Mouse (Mus musculus) left cerebral cortex, postnatal 25 days (tissue): ENCODE results near the gene Gp5. TPM values are rescaled to one million over a fixed set of nuclear protein-coding genes. Genes with fewer than 3 reads are reported as not detected.
A peak's percentile ranks its signal among the peaks of the same experiment; 100 is the strongest.
"Not testable (repeated sequence)": the region's sequence is repeated elsewhere in the genome, so short reads cannot be mapped to it uniquely, and the experiment has no call there.

Experiments used
- DNase-seq, 2 experiments: peaks; one replicate each; pipeline ENCODE4 v3.0.0; 2022; ENCODE audit warnings: low spot score in 2 of 2, mixed read lengths in 1 of 2
- intact Hi-C: fragments of 180-260 bp; cut with DNase I; formaldehyde crosslinking; loops from one replicate; pipeline ENCODE4 v1.15.1; 2025
- total RNA-seq, 2 experiments: library from RNA; stranded (reverse); gene quantifications; 2 replicates each; pipeline ENCODE4 v1.2.3; 2021

Gp5 gene
- under 1 TPM; 0.57 to 0.82 TPM for total RNA-seq

GRCm38 (mm10) chr16:30310647-30311046 lies at the start of gene Gp5:
Gene Gp5, minus strand, starts transcription at chr16:30310779.
- DNase-seq = no peak

GRCm38 (mm10) chr16:30353489-30353888 lies 42.9 kb upstream of the Gp5 start:
- intact Hi-C loops, DNase-seq: not testable (repeated sequence)

More at GRCm38 (mm10) chr16:30310647-30311046, at the start of gene Gp5:
- intact Hi-C loops = loop anchor here (2.0 to 5.0 kb wide), 2 partner anchors 58 to 683 kb away; no protein-coding TSS in a partner anchor

- intact Hi-C loops = loop anchor here (5.0 kb wide), 1 partner anchor 687 kb away; no protein-coding TSS in a partner anchor
- peak in 1 of 2 experiments; percentile 48 for DNase-seq
These were observed 3.7 kb upstream of the Gp5 start for GRCm38 (mm10) chr16:30314236-30314635.

- no peak for DNase-seq
- intact Hi-C loops = loop anchor here (2.0 to 5.0 kb wide), 2 partner anchors 57 to 683 kb away; no protein-coding TSS in a partner anchor
These were observed 436 bp downstream of the Gp5 start for GRCm38 (mm10) chr16:30310171-30310515.

GRCm38 (mm10) chr16:30309395-30310170 lies 996 bp downstream of the Gp5 start:
- intact Hi-C loops = loop anchor here (2.0 to 5.0 kb wide), 2 partner anchors 57 to 682 kb away; no protein-coding TSS in a partner anchor
- DNase-seq = peak; percentile 41 to 42

- DNase-seq = peak; percentile 66 to 74
- intact Hi-C loops = no loop called here
These were observed 1.8 kb downstream of the Gp5 start for GRCm38 (mm10) chr16:30308616-30309394.

- no peak for DNase-seq
These were observed 2.5 kb downstream of the Gp5 start for GRCm38 (mm10) chr16:30307961-30308615.

GRCm38 (mm10) chr16:30307306-30307705 lies 3.3 kb downstream of the Gp5 start:
- no peak for DNase-seq
- intact Hi-C loops = no loop called here

More at GRCm38 (mm10) chr16:30307961-30308615, 2.5 kb downstream of the Gp5 start:
- intact Hi-C loops = no loop called here

- intact Hi-C loops = no loop called here
- no peak for DNase-seq
These were observed 4.5 kb downstream of the Gp5 start for GRCm38 (mm10) chr16:30306102-30306501.

GRCm38 (mm10) chr16:30304236-30304635 lies 6.3 kb downstream of the Gp5 start:
- intact Hi-C loops = loop anchor here (5.0 kb wide), 1 partner anchor 577 kb away; no protein-coding TSS in a partner anchor
- DNase-seq = no peak

GRCm38 (mm10) chr16:30303411-30303810 lies 7.2 kb downstream of the Gp5 start:
- DNase-seq = no peak

GRCm38 (mm10) chr16:30302686-30303085 lies 7.9 kb downstream of the Gp5 start:
- no peak for DNase-seq
- intact Hi-C loops = loop anchor here (5.0 kb wide), 1 partner anchor 575 kb away; no protein-coding TSS in a partner anchor

More at GRCm38 (mm10) chr16:30303411-30303810, 7.2 kb downstream of the Gp5 start:
- intact Hi-C loops = loop anchor here (5.0 kb wide), 1 partner anchor 576 kb away; no protein-coding TSS in a partner anchor

- intact Hi-C loops = loop anchor here (5.0 kb wide), 1 partner anchor 572 kb away; no protein-coding TSS in a partner anchor
- DNase-seq = no peak
These were observed 10.8 kb downstream of the Gp5 start for GRCm38 (mm10) chr16:30299711-30300277.

GRCm38 (mm10) chr16:30297450-30297849 lies 13.1 kb downstream of the Gp5 start:
- DNase-seq = no peak
- intact Hi-C loops = no loop called here

GRCm38 (mm10) chr16:30296601-30297275 lies 13.8 kb downstream of the Gp5 start:
- no peak for DNase-seq
- intact Hi-C loops = no loop called here

- intact Hi-C loops = no loop called here
- no peak for DNase-seq
These were observed 15.5 kb downstream of the Gp5 start for GRCm38 (mm10) chr16:30295106-30295505.

GRCm38 (mm10) chr16:30290436-30290835 lies 20.1 kb downstream of the Gp5 start:
- intact Hi-C loops = no loop called here
- DNase-seq = no peak

GRCm38 (mm10) chr16:30285701-30286100 lies 24.9 kb downstream of the Gp5 start:
- intact Hi-C loops = no loop called here
- DNase-seq = no peak
